Mouse (Mus musculus) ovary, postnatal 36 days (tissue): ENCODE measurements around the gene Cdk19.
"Not testable (repeated sequence)": the region's sequence is repeated elsewhere in the genome, so short reads cannot be mapped to it uniquely, and the experiment has no call there.

Experiments
- DNase-seq: peaks from one replicate; pipeline ENCODE4 v3.0.0; 2022; ENCODE audit warnings: low spot score, mixed read lengths

The Cdk19 gene

GRCm38 (mm10) chr10:40524032-40524806, 184.9 kb downstream of the Cdk19 start:
- DNase-seq: no peak

- DNase-seq: no peak
Observed at GRCm38 (mm10) chr10:40524991-40525390, 185.6 kb downstream of the Cdk19 start.

- no peak for DNase-seq
Observed at GRCm38 (mm10) chr10:40525616-40526155, 186.3 kb downstream of the Cdk19 start.

- DNase-seq: no peak
Observed at GRCm38 (mm10) chr10:40526301-40526761, 187.0 kb downstream of the Cdk19 start.

GRCm38 (mm10) chr10:40526986-40527385, 187.6 kb downstream of the Cdk19 start:
- DNase-seq: no peak

GRCm38 (mm10) chr10:40527573-40527972, 188.2 kb downstream of the Cdk19 start:
- DNase-seq: no peak

- DNase-seq: no peak
Observed at GRCm38 (mm10) chr10:40528668-40529067, 189.3 kb downstream of the Cdk19 start.

GRCm38 (mm10) chr10:40529617-40530016, 190.3 kb downstream of the Cdk19 start:
- DNase-seq: peak; percentile 24

GRCm38 (mm10) chr10:40530661-40531060, 191.3 kb downstream of the Cdk19 start:
- no peak for DNase-seq

- not testable (repeated sequence) for DNase-seq
Observed at GRCm38 (mm10) chr10:40532586-40532985, 193.2 kb downstream of the Cdk19 start.
